Mouse (Mus musculus): ENCODE measurements around the gene Helz.

- TF ChIP-seq ZC3H11A (IDR thresholded peaks at IDR 0.05; ENCODE audit: borderline replicate concordance, low read depth, low read length) (no peak), HCFC1 (IDR thresholded peaks at IDR 0.05; ENCODE audit: borderline replicate concordance, insufficient read depth, low read length) (no peak), MAFK (IDR thresholded peaks at IDR 0.05; ENCODE audit: insufficient read depth, low read depth, low read length) (no peak)
These were observed 66.2 kb downstream of the Helz start for GRCm38 (mm10) chr11:107613906-107614305.
